Comparison of ENCODE assay signal across 26 mouse cellular contexts in the genomic region with DNA sequence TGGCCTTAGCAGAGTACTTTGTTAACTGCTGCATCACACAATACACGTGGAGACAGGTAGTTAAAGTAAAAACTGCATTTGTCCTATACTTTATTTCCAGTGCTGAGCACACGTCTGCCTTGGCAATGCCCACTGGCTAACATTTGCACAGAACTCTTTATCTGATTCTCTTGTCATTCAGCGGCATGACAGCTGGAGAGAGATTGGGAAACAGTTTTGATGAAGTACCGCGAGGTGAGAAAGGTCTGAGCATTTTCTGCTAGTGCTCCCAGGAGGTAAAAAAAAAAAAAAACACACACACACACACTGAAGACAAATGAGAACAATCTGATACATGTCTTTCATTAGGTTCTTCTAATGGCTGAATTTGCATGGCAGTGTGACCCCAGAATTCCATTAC.
DNase-seq lines count a peak whose midpoint lies in the region; ATAC-seq lines count a peak whose summit lies in the region.
"Had no signal": no experiment of that assay in that cellular context is flagged by ENCODE, and none has a peak within 500 bp of the region (broad histone marks: within the 10 kb centered on the region; RNA-seq: fewer than 3 reads in every experiment).

No protein-coding gene starts in this region.

- peak; percentile 25 for DNase-seq in embryo, embryonic 10 days (ENCODE audit: low spot score)
- DNase-seq in embryo, embryonic 9.5 days (ENCODE audit: extremely low spot score): no peak
- DNase-seq in lung, postnatal 36 days: peak; percentile 6
- DNase-seq in lung, postnatal 25 days (ENCODE audit: low spot score): no peak
- peak; percentile 77 for DNase-seq in NIH3T3 (ENCODE audit: low read depth)
- no peak for DNase-seq in embryonic facial prominence, embryonic 10.5 days (ENCODE audit: low spot score)
- DNase-seq in midbrain, embryonic 11.5 days (ENCODE audit: low spot score, missing footprints): no peak
- DNase-seq: adrenal gland, postnatal 10 days; adrenal gland, postnatal 36 days; B cell, adult 2 months; cerebellum, adult 11-12 months; cerebellum, adult 2 months; cerebellum, adult 9-10 months; cerebellum, postnatal 10 days; cerebellum, postnatal 25 days; embryo, embryonic 11 days had no signal

- H3K4me2 ChIP-seq in midbrain, embryonic 11.5 days: no peak overlapping the region
- H3K4me2 ChIP-seq: embryonic facial prominence, embryonic 13.5 days; embryonic facial prominence, embryonic 15.5 days; forebrain, embryonic 12.5 days had no signal

- H3K36me3 ChIP-seq in embryonic facial prominence, embryonic 10.5 days (replicated peaks): no peaks in the 10 kb centered on the region
- H3K36me3 ChIP-seq in midbrain, embryonic 11.5 days (ENCODE audit: control insufficient read depth, insufficient read depth, low read length): no peaks in the 10 kb centered on the region
- H3K36me3 ChIP-seq: embryonic facial prominence, embryonic 13.5 days; embryonic facial prominence, embryonic 15.5 days; forebrain, embryonic 10.5 days; forebrain, embryonic 12.5 days; G1E had no signal

- H3K4me3 ChIP-seq in embryonic facial prominence, embryonic 10.5 days: no peak overlapping the region
- no peak overlapping the region for H3K4me3 ChIP-seq in midbrain, embryonic 11.5 days (ENCODE audit: low read depth, low read length)
- H3K4me3 ChIP-seq: embryonic facial prominence, embryonic 13.5 days; embryonic facial prominence, embryonic 15.5 days; erythroblast, embryonic 14.5 days; forebrain, embryonic 10.5 days; forebrain, embryonic 12.5 days had no signal

- no peak for ATAC-seq in midbrain, embryonic 11.5 days (ENCODE audit: low FRiP score)
- ATAC-seq: CD4-positive, CD25-positive, alpha-beta regulatory T cell, adult 4 months; forebrain, embryonic 14.5 days; forebrain, embryonic 16.5 days had no signal

- H3K27me3 ChIP-seq in embryonic facial prominence, embryonic 10.5 days (replicated peaks; ENCODE audit: low read depth, poor library complexity, severe bottlenecking): no peaks in the 10 kb centered on the region
- H3K27me3 ChIP-seq in midbrain, embryonic 11.5 days (ENCODE audit: control insufficient read depth, insufficient read depth, low read length): no peaks in the 10 kb centered on the region
- H3K27me3 ChIP-seq: CH12.LX; embryonic facial prominence, embryonic 13.5 days; embryonic facial prominence, embryonic 15.5 days; forebrain, embryonic 12.5 days had no signal

- peaks cover 33% of the 10 kb centered on the region for H3K4me1 ChIP-seq in embryonic facial prominence, embryonic 10.5 days
- H3K4me1 ChIP-seq in midbrain, embryonic 11.5 days (ENCODE audit: control insufficient read depth, insufficient read depth, low read length): no peaks in the 10 kb centered on the region
- H3K4me1 ChIP-seq: forebrain, embryonic 12.5 days had no signal

- H3K9me3 ChIP-seq in embryonic facial prominence, embryonic 10.5 days: no peaks in the 10 kb centered on the region
- no peaks in the 10 kb centered on the region for H3K9me3 ChIP-seq in midbrain, embryonic 11.5 days (ENCODE audit: control insufficient read depth, low read length)
- H3K9me3 ChIP-seq: embryonic facial prominence, embryonic 13.5 days; embryonic facial prominence, embryonic 15.5 days; forebrain, embryonic 10.5 days; forebrain, embryonic 12.5 days; G1E had no signal

- WGBS in embryonic facial prominence, embryonic 10.5 days: 44% methylated on average over 5 of the region's 5 CpGs
- WGBS in midbrain, embryonic 11.5 days: 84% methylated on average over 5 of the region's 5 CpGs

- no peak overlapping the region for H3K27ac ChIP-seq in embryonic facial prominence, embryonic 10.5 days (replicated peaks)
- no peak overlapping the region for H3K27ac ChIP-seq in midbrain, embryonic 11.5 days (ENCODE audit: low read depth, low read length)
- H3K27ac ChIP-seq: embryonic facial prominence, embryonic 13.5 days; embryonic facial prominence, embryonic 15.5 days; forebrain, embryonic 10.5 days; forebrain, embryonic 12.5 days had no signal

- no peak overlapping the region for H3K9ac ChIP-seq in midbrain, embryonic 11.5 days (ENCODE audit: low read length)
- H3K9ac ChIP-seq: embryonic facial prominence, embryonic 13.5 days; embryonic facial prominence, embryonic 15.5 days; forebrain, embryonic 12.5 days had no signal

Comparison
In these comparisons a context has a peak if more than half of its experiments do, and no peak if none do; other contexts are left out.
1. DNase-seq: peak in embryo, embryonic 10 days (single experiment), lung, postnatal 36 days (single experiment) and NIH3T3 (single experiment); none in embryo, embryonic 9.5 days (single experiment), lung, postnatal 25 days (single experiment), embryonic facial prominence, embryonic 10.5 days (single experiment) and midbrain, embryonic 11.5 days (single experiment).